Mouse (Mus musculus): ENCODE results near the gene Aldh5a1.

The Aldh5a1 gene

GRCm38 (mm10) chr13:24936772-24937107 lies 721 bp downstream of the Aldh5a1 start:
- DNase-seq (ENCODE audit: low read depth, low spot score) = no peak

GRCm38 (mm10) chr13:24933199-24933598 lies 4.3 kb downstream of the Aldh5a1 start:
- no peak for DNase-seq (ENCODE audit: low read depth, low spot score)

- no peak for DNase-seq (ENCODE audit: low read depth, low spot score)
These were observed 6.9 kb downstream of the Aldh5a1 start for GRCm38 (mm10) chr13:24930591-24930990.

GRCm38 (mm10) chr13:24923991-24924390 lies 13.5 kb downstream of the Aldh5a1 start:
- no peak for DNase-seq (ENCODE audit: low read depth, low spot score)

GRCm38 (mm10) chr13:24921281-24921680 lies 16.2 kb downstream of the Aldh5a1 start:
- no peak for DNase-seq (ENCODE audit: low read depth, low spot score)

GRCm38 (mm10) chr13:24920333-24920977 lies 17.0 kb downstream of the Aldh5a1 start:
- no peak for DNase-seq (ENCODE audit: low read depth, low spot score)

GRCm38 (mm10) chr13:24915831-24916230 lies 21.6 kb downstream of the Aldh5a1 start:
- no peak for DNase-seq (ENCODE audit: low read depth, low spot score)

- DNase-seq (ENCODE audit: low read depth, low spot score) = no peak
These were observed 22.5 kb downstream of the Aldh5a1 start for GRCm38 (mm10) chr13:24914915-24915314.

GRCm38 (mm10) chr13:24913576-24913975 lies 23.9 kb downstream of the Aldh5a1 start:
- DNase-seq (ENCODE audit: low read depth, low spot score) = no peak

- DNase-seq (ENCODE audit: low read depth, low spot score) = no peak
These were observed 28.3 kb downstream of the Aldh5a1 start for GRCm38 (mm10) chr13:24909112-24909511.

GRCm38 (mm10) chr13:24906831-24907570 lies 30.5 kb downstream of the Aldh5a1 start:
- no peak for DNase-seq (ENCODE audit: low read depth, low spot score)

- DNase-seq (ENCODE audit: low read depth, low spot score) = no peak
These were observed 32.0 kb downstream of the Aldh5a1 start for GRCm38 (mm10) chr13:24905422-24905821.

- no peak for DNase-seq (ENCODE audit: low read depth, low spot score)
These were observed 34.0 kb downstream of the Aldh5a1 start for GRCm38 (mm10) chr13:24903412-24903811.

GRCm38 (mm10) chr13:24901916-24902315 lies 35.5 kb downstream of the Aldh5a1 start:
- no peak for DNase-seq (ENCODE audit: low read depth, low spot score)

GRCm38 (mm10) chr13:24893880-24894279 lies 43.6 kb downstream of the Aldh5a1 start:
- DNase-seq (ENCODE audit: low read depth, low spot score) = no peak

GRCm38 (mm10) chr13:24892516-24892915 lies 44.9 kb downstream of the Aldh5a1 start:
- DNase-seq (ENCODE audit: low read depth, low spot score) = no peak

GRCm38 (mm10) chr13:24889554-24889953 lies 47.9 kb downstream of the Aldh5a1 start:
- DNase-seq (ENCODE audit: low read depth, low spot score) = no peak

- DNase-seq (ENCODE audit: low read depth, low spot score) = no peak
These were observed 55.0 kb downstream of the Aldh5a1 start for GRCm38 (mm10) chr13:24882411-24882810.

GRCm38 (mm10) chr13:24880704-24881103 lies 56.8 kb downstream of the Aldh5a1 start:
- DNase-seq (ENCODE audit: low read depth, low spot score) = no peak

GRCm38 (mm10) chr13:24880208-24880607 lies 57.3 kb downstream of the Aldh5a1 start:
- DNase-seq (ENCODE audit: low read depth, low spot score) = no peak

GRCm38 (mm10) chr13:24879359-24880040 lies 58.0 kb downstream of the Aldh5a1 start:
- DNase-seq (ENCODE audit: low read depth, low spot score) = no peak

- no peak for DNase-seq (ENCODE audit: low read depth, low spot score)
These were observed 69.2 kb downstream of the Aldh5a1 start for GRCm38 (mm10) chr13:24868233-24868632.

- DNase-seq (ENCODE audit: low read depth, low spot score) = no peak
These were observed 69.7 kb downstream of the Aldh5a1 start for GRCm38 (mm10) chr13:24867789-24868188.
